Mouse (Mus musculus) heart, postnatal 0 days (tissue): ENCODE measurements around the gene BC005624.

Experiments used
- CTCF ChIP-seq: IDR thresholded peaks from 2 replicates; pipeline ENCODE4 v1.5.1; 2016; ENCODE audit warnings: antibody characterized with exemption, control low read depth, low read depth
- EP300 ChIP-seq: IDR thresholded peaks from 2 replicates; pipeline ENCODE4 v1.6.1; 2016; ENCODE audit warnings: antibody characterized with exemption, low read depth

GRCm38 (mm10) chr2:31018519-31018918 lies 36.5 kb upstream of the BC005624 start:
- TF ChIP-seq EP300 (no peak), CTCF (no peak)
